Mouse (Mus musculus) CH12.LX (cell line): ENCODE results near the gene Ctnna3. TPM values are rescaled to one million over a fixed set of nuclear protein-coding genes. Genes with fewer than 3 reads are reported as not detected.

ENCODE experiments used
- DNase-seq: peaks from one replicate; pipeline ENCODE4 v3.0.0-alpha.2; 2013; ENCODE audit errors: extremely low read depth
- H3K27ac ChIP-seq: 2 replicates; pipeline ENCODE4 v1.5.1; 2012; ENCODE audit warnings: low read depth, mild to moderate bottlenecking, control low read depth, moderate library complexity; ENCODE audit not compliant: insufficient read depth
- H3K27me3 ChIP-seq: replicated peaks from 2 replicates; pipeline ENCODE3; 2012; ENCODE audit warnings: inconsistent platforms
- H3K36me3 ChIP-seq, 2 experiments: replicated peaks in 1 of 2; 2 replicates each; pipeline versions ENCODE3 to v1.6.1; 2012; ENCODE audit warnings: inconsistent platforms in 1 of 2, low read length in 1 of 2, mild to moderate bottlenecking in 1 of 2, mixed read lengths in 1 of 2, moderate library complexity in 1 of 2; ENCODE audit not compliant: control insufficient read depth in 1 of 2, insufficient read depth in 1 of 2
- H3K4me1 ChIP-seq, 2 experiments: 2 replicates each; pipeline ENCODE4 v1.6.1; 2012; ENCODE audit warnings: inconsistent platforms in 1 of 2, moderate library complexity in 1 of 2; ENCODE audit not compliant: insufficient read depth in 2 of 2, control insufficient read depth in 1 of 2
- H3K4me2 ChIP-seq: 2 replicates; pipeline ENCODE4 v1.6.1; 2012; ENCODE audit warnings: low read depth, mild to moderate bottlenecking, control low read depth; ENCODE audit not compliant: poor library complexity, insufficient read depth, severe bottlenecking
- H3K4me3 ChIP-seq, 3 experiments: fragments of 150-350 bp in 1 of 3; sonication (generic) in 1 of 3; replicated peaks in 1 of 3; 2 replicates each; pipeline versions ENCODE3 to v1.5.1; 2011 to 2012; ENCODE audit warnings: low read depth in 2 of 3, low read length in 2 of 3, mild to moderate bottlenecking in 2 of 3, moderate library complexity in 2 of 3, control low read depth in 1 of 3, improper control_type of control experiment in 1 of 3, inconsistent platforms in 1 of 3, mixed read lengths in 1 of 3; ENCODE audit not compliant: poor library complexity in 1 of 3
- H3K79me2 ChIP-seq: replicated peaks from 2 replicates; pipeline ENCODE4 v1.6.1; 2012; ENCODE audit warnings: mild to moderate bottlenecking, moderate library complexity; ENCODE audit not compliant: control insufficient read depth, poor library complexity, insufficient read depth, severe bottlenecking; ENCODE audit errors: extremely low read depth
- H3K9ac ChIP-seq: 2 replicates; pipeline ENCODE4 v1.6.1; 2012; ENCODE audit warnings: low read depth, mild to moderate bottlenecking, control low read depth, moderate library complexity; ENCODE audit not compliant: insufficient read depth
- H3K9me3 ChIP-seq: replicated peaks from 2 replicates; pipeline ENCODE3; 2012; ENCODE audit warnings: low read length, inconsistent platforms, mixed read lengths
- CHD2 ChIP-seq: IDR thresholded peaks from 2 replicates; pipeline ENCODE4 v1.6.1; 2011; ENCODE audit warnings: low read length, improper control_type of control experiment
- JUN ChIP-seq: IDR thresholded peaks from 2 replicates; pipeline ENCODE4 v1.6.1; 2011; ENCODE audit warnings: low read depth, mild to moderate bottlenecking, low read length, improper control_type of control experiment, moderate library complexity; ENCODE audit not compliant: insufficient read depth
- MAFK ChIP-seq: IDR thresholded peaks from 2 replicates; pipeline ENCODE4 v1.6.1; 2011; ENCODE audit warnings: low read length, improper control_type of control experiment; ENCODE audit not compliant: insufficient replicate concordance
- MAX ChIP-seq: IDR thresholded peaks from 2 replicates; pipeline ENCODE4 v1.6.1; 2011; ENCODE audit warnings: low read length, improper control_type of control experiment
- MAZ ChIP-seq: IDR thresholded peaks from 2 replicates; pipeline ENCODE4 v1.6.1; 2012; ENCODE audit warnings: low read depth, mild to moderate bottlenecking, inconsistent platforms, low read length, improper control_type of control experiment, moderate library complexity
- MEF2A ChIP-seq: IDR thresholded peaks from 2 replicates; pipeline ENCODE4 v1.6.1; 2014; ENCODE audit warnings: low read depth, mild to moderate bottlenecking, inconsistent platforms, low read length, improper control_type of control experiment, borderline replicate concordance
- PAX5 ChIP-seq: IDR thresholded peaks from 2 replicates; pipeline ENCODE4 v1.6.1; 2012; ENCODE audit warnings: low read length, inconsistent platforms, mixed read lengths
- POLR2AphosphoS2 ChIP-seq: IDR thresholded peaks from 2 replicates; pipeline ENCODE4 v1.6.1; 2011; ENCODE audit warnings: low read depth, low read length, improper control_type of control experiment
- SIN3A ChIP-seq: IDR thresholded peaks from 2 replicates; pipeline ENCODE4 v1.6.1; 2012; ENCODE audit warnings: low read length, improper control_type of control experiment, inconsistent platforms
- SMC3 ChIP-seq: IDR thresholded peaks from 2 replicates; pipeline ENCODE4 v1.6.1; 2011; ENCODE audit warnings: low read depth, low read length, improper control_type of control experiment
- TBP ChIP-seq: conservative IDR thresholded peaks from 2 replicates; pipeline ENCODE4 v1.6.1; 2011; ENCODE audit warnings: low read depth, low read length, improper control_type of control experiment
- TCF12 ChIP-seq: IDR thresholded peaks from 2 replicates; pipeline ENCODE4 v1.6.1; 2014; ENCODE audit warnings: low read depth, mild to moderate bottlenecking, inconsistent platforms, low read length, improper control_type of control experiment
- ZC3H11A ChIP-seq: IDR thresholded peaks from 2 replicates; pipeline ENCODE4 v1.6.1; 2012; ENCODE audit warnings: low read depth, mild to moderate bottlenecking, inconsistent platforms, low read length, improper control_type of control experiment
- ZKSCAN1 ChIP-seq: IDR thresholded peaks from 2 replicates; pipeline ENCODE4 v1.6.1; 2012; ENCODE audit warnings: low read depth, inconsistent platforms, low read length, improper control_type of control experiment, borderline replicate concordance
- ZNF384 ChIP-seq: IDR thresholded peaks from 2 replicates; pipeline ENCODE4 v1.6.1; 2012; ENCODE audit warnings: low read depth, low read length, improper control_type of control experiment, inconsistent platforms
- dilution Hi-C: fragments of 300-500 bp; cut with MboI; formaldehyde crosslinking; loops from 2 replicates; pipeline ENCODE4 v1.14.3; 2020; ENCODE audit warnings: low sequenced_read_pairs; ENCODE audit not compliant: extremely low pct_unique_long_range_greater_than_20kb, extremely low pct_ligation_motif_present
- in situ Hi-C: fragments of 300-500 bp; cut with MboI; formaldehyde crosslinking; loops from 3 replicates; pipeline ENCODE4 v1.14.3; 2019; ENCODE audit warnings: low sequenced_read_pairs, low pct_ligation_motif_present, low pct_unique_long_range_greater_than_20kb, mixed read lengths
- polyA plus RNA-seq: library from polyadenylated mRNA; unstranded; fragments of >175 nt; gene quantifications from 2 replicates; pipeline ENCODE4 v1.2.1, GENCODE M21; 2012; ENCODE audit warnings: low read depth; ENCODE audit not compliant: insufficient read length
- total RNA-seq, 2 experiments: library from RNA; depleted of rRNA; stranded (reverse); fragments of 300-350 nt in 1 of 2; fragments of >200 nt in 1 of 2; gene quantifications; 2 replicates each; pipeline ENCODE4 v1.2.3; 2012 to 2014

Ctnna3 gene
- total and polyA plus RNA-seq, 3 experiments = 0.09 TPM; not detected in 2

GRCm38 (mm10) chr10:63886449-63887088, 456.7 kb downstream of the Ctnna3 start:
- Histone ChIP-seq H3K9me3 (peaks cover 56% of the 10 kb centered on the region), H3K27ac (no peak overlapping the region), H3K4me1 (no peaks in the 10 kb centered on the region), H3K27me3 (no peaks in the 10 kb centered on the region), H3K4me2 (no peak overlapping the region), H3K4me3 (no peak overlapping the region), H3K79me2 (no peaks in the 10 kb centered on the region), H3K36me3 (no peaks in the 10 kb centered on the region), H3K9ac (no peak overlapping the region)
- dilution Hi-C loops (no loop called here), in situ Hi-C loops (no loop called here)
- no peak for DNase-seq
- no peak for TF ChIP-seq JUN
- no peak for TF ChIP-seq ZKSCAN1
- TF ChIP-seq SMC3 = no peak
- no peak for TF ChIP-seq MAFK
- TF ChIP-seq POLR2AphosphoS2 = no peak
- no peak for TF ChIP-seq CHD2
- TF ChIP-seq MEF2A = no peak
- no peak for TF ChIP-seq TCF12
- TF ChIP-seq ZNF384 = no peak
- no peak for TF ChIP-seq PAX5
- no peak for TF ChIP-seq TBP

- Histone ChIP-seq H3K4me2 (no peak overlapping the region), H3K27ac (no peak overlapping the region)
- TF ChIP-seq SIN3A (no peak), MAX (no peak), ZC3H11A (no peak), MAZ (no peak)
- TF ChIP-seq, all 38 proteins: peak for 0
- H3K36me3 ChIP-seq = no peaks in the 10 kb centered on the region
- no peaks in the 10 kb centered on the region for H3K4me1 ChIP-seq
- no peaks in the 10 kb centered on the region for H3K27me3 ChIP-seq
- dilution Hi-C loops = no loop called here
- DNase-seq = no peak
- H3K9ac ChIP-seq = no peak overlapping the region
- H3K79me2 ChIP-seq = no peaks in the 10 kb centered on the region
- in situ Hi-C loops = no loop called here
- peaks cover 46% of the 10 kb centered on the region for H3K9me3 ChIP-seq
- no peak overlapping the region for H3K4me3 ChIP-seq
These were observed 464.7 kb downstream of the Ctnna3 start for GRCm38 (mm10) chr10:63894612-63895011.
